Mouse (Mus musculus) stomach, embryonic 15.5 days (tissue): ENCODE measurements at regions not wholly inside any gene's neighbourhood (a gene's known extent, or its start where the extent isn't known, plus 50 kb on each side); places are given as distances from the start of the nearest gene placed in this dataset.

Experiments
- ATAC-seq: fragments of 200-750 bp; cut with Nextera tagmentation; 2 replicates; pipeline ENCODE4 v1.8.0; 2017; ENCODE audit warnings: low read depth, moderate number of reproducible peaks, moderate TSS enrichment; ENCODE audit not compliant: insufficient read depth, low FRiP score
- H3K27ac ChIP-seq: fragments of 300-500 bp; sonication (generic); 2 replicates; pipeline ENCODE4 v1.5.1; 2015; ENCODE audit warnings: mild to moderate bottlenecking, inconsistent platforms
- H3K27me3 ChIP-seq: fragments of 300-500 bp; sonication (generic); replicated peaks from 2 replicates; pipeline ENCODE4 v1.6.1; 2015; ENCODE audit warnings: inconsistent platforms
- H3K36me3 ChIP-seq: fragments of 300-500 bp; sonication (generic); 2 replicates; pipeline ENCODE4 v1.6.1; 2015; ENCODE audit warnings: inconsistent platforms
- H3K4me1 ChIP-seq: fragments of 300-500 bp; sonication (generic); 2 replicates; pipeline ENCODE4 v1.6.1; 2015; ENCODE audit warnings: inconsistent platforms
- H3K4me2 ChIP-seq: fragments of 300-500 bp; sonication (generic); 2 replicates; pipeline ENCODE4 v1.6.1; 2015; ENCODE audit warnings: mild to moderate bottlenecking, inconsistent platforms
- H3K4me3 ChIP-seq: fragments of 300-500 bp; sonication (generic); replicated peaks from 2 replicates; pipeline ENCODE4 v1.5.1; 2015; ENCODE audit warnings: inconsistent platforms
- H3K9ac ChIP-seq: fragments of 300-500 bp; sonication (generic); 2 replicates; pipeline ENCODE4 v1.6.1; 2015; ENCODE audit warnings: inconsistent platforms
- H3K9me3 ChIP-seq: fragments of 300-500 bp; sonication (generic); 2 replicates; pipeline ENCODE4 v1.6.1; 2016; ENCODE audit warnings: inconsistent platforms
- WGBS: fragments of 180-500 bp; shearing (Covaris S2); methylation state at CpG from one replicate; pipeline ENCODE4 v1.1.7; 2015; 5-methylcytosine and 5-hydroxymethylcytosine counted together

DNA sequence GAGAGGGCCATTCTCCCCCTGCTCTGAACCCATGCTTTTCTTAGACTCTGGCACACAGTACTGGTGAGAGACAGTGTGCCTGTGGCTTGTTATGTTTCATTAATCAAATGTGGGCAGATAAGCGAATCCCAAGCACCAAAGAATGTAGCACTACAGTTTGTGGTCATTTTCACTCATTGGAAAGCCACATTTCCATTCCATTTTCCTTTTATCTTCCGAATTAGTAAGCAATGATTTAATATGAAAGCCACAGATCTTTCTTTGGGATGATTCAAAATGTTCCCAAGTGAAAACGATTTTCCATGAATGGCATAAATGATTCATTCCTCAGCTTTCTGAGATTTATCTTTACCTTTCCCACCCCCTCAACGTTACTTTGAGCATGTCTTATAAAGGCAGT lies 260.9 kb upstream of the Gm49339 start:
- Histone ChIP-seq H3K4me1 (no peaks in the 10 kb centered on the region), H3K27ac (no peak overlapping the region), H3K4me3 (no peak overlapping the region), H3K9me3 (no peaks in the 10 kb centered on the region), H3K4me2 (no peak overlapping the region), H3K36me3 (no peaks in the 10 kb centered on the region), H3K27me3 (no peaks in the 10 kb centered on the region), H3K9ac (no peak overlapping the region)
- WGBS, result 70% methylated on average over 4 of the region's 4 CpGs
- no peak for ATAC-seq

DNA sequence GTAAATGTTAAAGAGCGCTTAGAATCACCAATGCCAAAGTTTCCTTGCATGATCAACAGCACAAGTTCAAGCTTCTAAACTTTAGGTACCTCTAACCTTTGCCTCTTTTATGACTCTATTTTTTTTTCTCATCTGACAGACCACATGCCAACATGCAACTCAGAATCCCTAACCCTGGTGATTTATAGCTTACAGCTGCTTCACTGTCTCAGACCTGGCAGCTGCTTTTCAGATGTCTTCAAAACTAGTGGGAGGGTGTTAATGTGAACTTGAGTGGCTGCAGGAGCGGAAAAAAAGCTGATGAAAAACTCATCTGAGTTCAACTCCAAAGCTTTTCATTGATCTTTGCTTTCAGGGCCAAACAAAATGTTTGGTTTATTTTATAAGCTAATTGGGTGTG lies 246.8 kb upstream of the Gm49339 start:
- H3K27ac ChIP-seq, result no peak overlapping the region
- H3K4me1 ChIP-seq, result no peaks in the 10 kb centered on the region
- 81% methylated on average over 2 of the region's 2 CpGs for WGBS
- no peak overlapping the region for H3K4me2 ChIP-seq
- no peaks in the 10 kb centered on the region for H3K36me3 ChIP-seq
- H3K9ac ChIP-seq, result no peak overlapping the region
- no peak overlapping the region for H3K4me3 ChIP-seq
- no peaks in the 10 kb centered on the region for H3K9me3 ChIP-seq
- ATAC-seq, result no peak
- no peaks in the 10 kb centered on the region for H3K27me3 ChIP-seq

DNA sequence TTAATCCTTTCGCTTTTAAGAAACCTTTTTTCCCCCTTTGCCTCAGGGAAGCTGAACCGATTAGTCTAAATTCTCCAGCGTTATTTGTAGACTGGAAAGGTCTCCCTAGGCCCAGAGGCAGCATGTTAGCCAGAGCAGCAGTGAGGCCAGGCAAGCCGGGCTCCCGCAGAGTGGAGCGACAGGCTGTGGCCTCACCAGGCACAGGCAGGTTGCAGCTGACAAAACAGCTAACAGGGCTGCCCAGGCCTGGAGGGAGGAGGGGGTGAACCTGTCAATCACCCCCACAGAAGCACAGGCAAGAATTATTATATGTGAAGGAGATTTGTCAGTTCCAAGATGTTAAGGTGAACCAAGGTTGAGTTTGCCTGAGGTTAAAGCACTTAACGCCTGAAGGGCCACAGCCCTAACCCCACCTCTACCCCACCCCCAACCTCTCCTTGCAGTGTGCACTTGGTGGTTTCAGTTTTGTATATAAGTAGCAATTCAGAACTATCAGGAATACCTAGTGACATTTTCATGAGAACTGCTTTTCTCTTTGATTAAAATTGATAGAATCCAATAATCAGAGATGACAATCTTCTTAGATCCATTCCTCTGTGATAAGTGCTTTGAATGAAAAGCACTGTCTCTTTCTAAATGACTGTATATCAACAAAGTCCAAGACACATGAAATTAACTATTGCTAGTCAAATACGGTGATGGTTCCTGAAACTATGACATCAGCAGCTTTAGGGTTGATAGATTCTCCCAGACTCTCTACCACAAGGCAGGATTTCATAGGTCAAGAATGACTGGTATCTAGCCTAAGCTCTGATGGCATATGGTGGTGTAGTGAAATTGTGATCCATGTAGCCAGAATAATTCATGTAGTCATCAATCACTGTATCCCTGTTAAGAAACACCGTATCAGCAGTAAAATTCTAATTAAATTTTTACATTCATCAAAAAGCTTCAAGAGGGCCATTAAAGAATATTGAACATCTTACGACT lies 244.5 kb upstream of the Gm49339 start:
- ATAC-seq, result no peak
- H3K36me3 ChIP-seq, result no peaks in the 10 kb centered on the region
- H3K27ac ChIP-seq, result no peak overlapping the region
- WGBS, result 40% methylated on average over 10 of the region's 10 CpGs
- no peaks in the 10 kb centered on the region for H3K27me3 ChIP-seq
- no peak overlapping the region for H3K4me3 ChIP-seq
- H3K4me1 ChIP-seq, result no peaks in the 10 kb centered on the region
- H3K4me2 ChIP-seq, result no peak overlapping the region
- no peak overlapping the region for H3K9ac ChIP-seq
- no peaks in the 10 kb centered on the region for H3K9me3 ChIP-seq

DNA sequence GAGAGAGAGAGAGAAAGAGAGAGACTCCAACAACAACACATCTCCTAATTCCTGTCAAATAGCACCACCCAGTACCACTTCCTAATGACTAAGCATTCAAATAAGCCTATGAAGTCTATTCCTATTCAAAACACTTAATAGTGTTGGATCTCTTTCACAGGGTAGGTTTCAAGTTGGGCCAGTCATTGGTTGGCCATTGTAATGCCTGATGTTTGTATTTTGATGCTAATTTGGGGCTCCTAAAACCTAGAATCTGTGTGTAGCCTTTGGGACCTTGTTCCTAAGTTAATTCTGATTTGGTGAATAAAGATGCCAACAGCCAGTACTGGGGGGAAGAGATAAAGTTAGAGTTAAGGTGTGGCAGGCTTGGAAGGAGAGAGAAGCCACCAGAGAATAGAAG lies 242.3 kb upstream of the Gm49339 start:
- ATAC-seq, result no peak
- Histone ChIP-seq H3K27me3 (no peaks in the 10 kb centered on the region), H3K9ac (no peak overlapping the region), H3K4me1 (no peaks in the 10 kb centered on the region), H3K4me3 (no peak overlapping the region), H3K9me3 (no peaks in the 10 kb centered on the region), H3K4me2 (no peak overlapping the region), H3K36me3 (no peaks in the 10 kb centered on the region), H3K27ac (no peak overlapping the region)

DNA sequence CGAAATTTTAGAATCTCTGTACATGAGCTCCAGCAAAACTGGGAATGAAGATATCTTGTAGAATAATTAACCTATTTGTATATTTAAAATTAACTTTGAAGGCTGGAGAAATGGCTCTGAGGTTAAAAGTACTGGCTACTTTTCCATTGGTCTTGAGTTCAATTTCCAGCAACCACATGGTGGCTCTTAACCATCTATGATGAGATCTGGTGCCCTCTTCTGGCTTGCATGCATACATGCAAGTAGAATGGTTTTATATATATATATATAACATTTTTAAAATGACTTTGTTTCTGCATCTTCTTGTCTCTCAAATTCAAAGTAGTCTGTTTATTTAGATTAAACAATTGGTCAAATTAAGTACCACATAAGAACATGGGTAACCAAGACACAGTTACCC lies 227.0 kb upstream of the Gm49339 start:
- H3K4me1 ChIP-seq, result no peaks in the 10 kb centered on the region
- H3K9ac ChIP-seq, result no peak overlapping the region
- no peaks in the 10 kb centered on the region for H3K9me3 ChIP-seq
- ATAC-seq, result no peak
- no peak overlapping the region for H3K4me3 ChIP-seq
- H3K27ac ChIP-seq, result no peak overlapping the region
- WGBS, result 93% methylated on average over 1 of the region's 1 CpGs
- H3K36me3 ChIP-seq, result no peaks in the 10 kb centered on the region
- H3K4me2 ChIP-seq, result no peak overlapping the region
- no peaks in the 10 kb centered on the region for H3K27me3 ChIP-seq

DNA sequence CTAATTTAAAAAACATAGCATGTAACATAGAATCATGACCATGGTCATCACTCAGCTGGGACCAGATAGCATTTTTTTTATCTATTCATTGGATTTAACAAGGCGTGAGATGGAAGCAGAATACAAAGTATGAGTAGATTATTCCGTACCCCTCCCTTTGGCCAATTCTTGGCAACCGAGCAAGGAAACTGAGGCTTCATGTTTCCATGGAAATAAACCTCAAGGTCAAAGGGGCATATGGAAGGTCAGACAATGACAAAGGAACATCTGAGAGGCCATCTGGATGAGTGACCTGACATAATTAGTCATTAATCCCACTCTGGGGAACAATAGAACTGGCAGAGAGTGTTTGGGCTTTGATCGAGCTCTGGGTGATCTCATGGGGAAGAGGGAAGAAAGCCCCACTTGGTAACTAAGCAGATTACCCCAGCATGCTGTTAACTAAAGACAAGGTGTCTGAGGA lies 222.8 kb upstream of the Gm49339 start:
- WGBS, result 48% methylated on average over 4 of the region's 4 CpGs
- H3K4me2 ChIP-seq, result no peak overlapping the region

DNA sequence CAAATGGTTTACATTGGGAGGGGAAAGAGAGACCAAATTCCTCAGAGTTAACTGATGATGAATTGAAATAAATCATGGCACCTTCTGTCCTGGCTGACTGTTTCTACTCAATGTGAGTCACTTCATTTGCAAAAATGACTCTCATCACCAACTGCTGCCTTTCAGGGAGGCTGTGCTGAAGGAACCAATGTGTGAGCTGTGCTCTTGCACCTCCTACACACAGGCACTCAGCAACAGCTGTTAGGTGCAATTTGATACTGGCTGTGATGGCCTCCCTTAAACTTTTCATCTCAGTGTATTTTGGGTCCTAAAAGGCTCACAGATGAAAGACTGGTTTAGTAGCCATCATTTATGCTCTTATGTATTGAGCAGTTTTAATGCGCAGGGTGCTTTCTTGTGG lies 209.0 kb upstream of the Gm49339 start:
- no peaks in the 10 kb centered on the region for H3K27me3 ChIP-seq
- no peak for ATAC-seq
- no peak overlapping the region for H3K9ac ChIP-seq
- H3K9me3 ChIP-seq, result no peaks in the 10 kb centered on the region
- 69% methylated on average over 1 of the region's 1 CpGs for WGBS
- H3K27ac ChIP-seq, result no peak overlapping the region
- H3K36me3 ChIP-seq, result no peaks in the 10 kb centered on the region
- no peak overlapping the region for H3K4me3 ChIP-seq
- H3K4me1 ChIP-seq, result no peaks in the 10 kb centered on the region
- H3K4me2 ChIP-seq, result no peak overlapping the region

More for the DNA sequence above, 222.8 kb upstream of the Gm49339 start:
- no peak for ATAC-seq
- H3K4me1 ChIP-seq, result no peaks in the 10 kb centered on the region
- H3K36me3 ChIP-seq, result no peaks in the 10 kb centered on the region
- H3K9ac ChIP-seq, result no peak overlapping the region
- no peaks in the 10 kb centered on the region for H3K27me3 ChIP-seq
- H3K27ac ChIP-seq, result no peak overlapping the region
- H3K9me3 ChIP-seq, result no peaks in the 10 kb centered on the region
- H3K4me3 ChIP-seq, result no peak overlapping the region

DNA sequence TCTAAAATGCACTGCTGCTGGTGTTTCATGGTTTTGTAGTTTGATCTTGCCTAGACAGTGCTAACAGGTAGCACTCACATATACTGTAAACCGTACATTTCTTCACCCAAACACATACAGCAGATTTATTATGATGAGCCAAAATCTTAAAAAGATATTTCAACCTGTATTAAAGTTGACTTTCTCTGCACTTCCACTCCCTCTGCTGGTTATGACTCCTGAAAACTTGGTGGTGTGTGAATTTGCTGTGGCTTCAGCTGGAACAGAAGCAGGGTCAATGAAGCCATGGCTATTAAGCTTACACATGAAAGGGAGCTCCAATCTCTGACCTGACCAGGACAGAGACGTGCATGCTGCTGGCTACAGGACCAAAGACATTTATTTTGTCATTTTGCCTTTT lies 202.2 kb upstream of the Gm49339 start:
- ATAC-seq, result no peak
- Histone ChIP-seq H3K9me3 (no peaks in the 10 kb centered on the region), H3K9ac (no peak overlapping the region), H3K27me3 (no peaks in the 10 kb centered on the region), H3K4me1 (no peaks in the 10 kb centered on the region), H3K27ac (no peak overlapping the region), H3K36me3 (no peaks in the 10 kb centered on the region), H3K4me3 (no peak overlapping the region), H3K4me2 (no peak overlapping the region)
- 39% methylated on average over 2 of the region's 2 CpGs for WGBS

DNA sequence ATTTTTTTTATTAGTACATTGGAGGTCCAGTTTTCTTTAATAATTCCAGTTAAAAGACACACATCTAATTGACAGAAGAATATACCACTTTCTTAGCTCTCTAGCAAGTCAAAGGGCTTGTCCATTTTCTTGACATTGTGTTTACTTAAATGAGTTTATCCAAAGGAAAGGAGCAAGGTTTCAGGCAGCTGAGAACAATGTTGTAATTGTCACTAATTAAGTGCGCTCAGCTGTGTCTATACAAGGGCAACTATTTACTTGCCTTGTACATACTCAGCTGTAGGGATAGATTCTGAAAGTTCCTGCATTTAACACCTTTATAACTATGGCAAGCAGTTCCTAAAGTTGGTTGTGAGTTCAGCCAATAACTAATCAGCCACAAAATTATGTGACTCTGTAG lies 198.0 kb upstream of the Gm49339 start:
- 40% methylated on average over 1 of the region's 1 CpGs for WGBS
- no peak overlapping the region for H3K27ac ChIP-seq
- ATAC-seq, result no peak
- H3K4me3 ChIP-seq, result no peak overlapping the region
- H3K4me1 ChIP-seq, result no peaks in the 10 kb centered on the region
- no peaks in the 10 kb centered on the region for H3K27me3 ChIP-seq
- no peaks in the 10 kb centered on the region for H3K9me3 ChIP-seq
- no peak overlapping the region for H3K9ac ChIP-seq
- H3K36me3 ChIP-seq, result no peaks in the 10 kb centered on the region
- no peak overlapping the region for H3K4me2 ChIP-seq

DNA sequence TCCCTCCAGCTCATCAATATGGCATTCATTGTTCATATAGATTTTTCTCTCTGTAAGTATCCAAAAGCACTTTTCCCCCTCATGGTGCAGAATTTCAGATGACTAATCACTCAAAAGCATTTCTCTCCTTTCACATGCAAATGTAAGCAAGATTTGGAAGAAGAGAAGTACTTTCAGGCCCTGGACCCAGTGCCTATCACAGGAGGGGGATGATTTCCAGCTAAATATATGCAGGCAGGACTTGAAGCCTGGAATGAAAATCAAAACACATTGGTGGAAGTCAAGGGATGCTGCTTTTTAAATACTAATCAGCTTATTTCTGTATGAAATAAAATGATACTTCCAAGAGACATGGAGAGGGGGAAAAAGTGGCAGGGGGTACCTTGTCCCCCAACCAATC lies 195.9 kb upstream of the Gm49339 start:
- no peaks in the 10 kb centered on the region for H3K9me3 ChIP-seq
- ATAC-seq, result no peak
- no peaks in the 10 kb centered on the region for H3K27me3 ChIP-seq
- H3K4me2 ChIP-seq, result no peak overlapping the region
- H3K4me3 ChIP-seq, result no peak overlapping the region
- no peaks in the 10 kb centered on the region for H3K4me1 ChIP-seq
- no peak overlapping the region for H3K9ac ChIP-seq
- H3K27ac ChIP-seq, result no peak overlapping the region
- no peaks in the 10 kb centered on the region for H3K36me3 ChIP-seq

DNA sequence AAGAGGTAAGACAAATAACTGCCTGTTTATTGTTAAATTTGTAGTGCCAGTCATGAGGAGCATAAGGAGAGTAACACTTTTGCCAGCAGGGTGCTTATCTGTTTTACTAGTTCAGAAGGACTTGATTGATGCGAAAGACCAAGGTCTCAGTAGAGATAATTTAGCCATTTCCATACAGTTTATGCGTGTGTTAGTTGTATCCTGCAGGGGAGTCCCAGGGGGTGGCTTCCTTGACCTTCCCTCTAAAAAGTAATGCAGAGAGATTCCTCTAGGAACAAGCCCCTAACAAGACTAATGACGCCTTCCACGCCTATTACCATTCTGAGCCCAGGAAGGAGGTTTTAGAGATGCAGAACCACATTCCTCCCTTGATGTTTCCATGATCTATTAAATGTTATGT lies 192.6 kb upstream of the Gm49339 start:
- WGBS, result 49% methylated on average over 4 of the region's 4 CpGs
- Histone ChIP-seq H3K4me2 (no peak overlapping the region), H3K4me1 (no peaks in the 10 kb centered on the region), H3K9me3 (no peaks in the 10 kb centered on the region), H3K27me3 (no peaks in the 10 kb centered on the region), H3K9ac (no peak overlapping the region), H3K27ac (no peak overlapping the region), H3K36me3 (no peaks in the 10 kb centered on the region), H3K4me3 (no peak overlapping the region)
- no peak for ATAC-seq

DNA sequence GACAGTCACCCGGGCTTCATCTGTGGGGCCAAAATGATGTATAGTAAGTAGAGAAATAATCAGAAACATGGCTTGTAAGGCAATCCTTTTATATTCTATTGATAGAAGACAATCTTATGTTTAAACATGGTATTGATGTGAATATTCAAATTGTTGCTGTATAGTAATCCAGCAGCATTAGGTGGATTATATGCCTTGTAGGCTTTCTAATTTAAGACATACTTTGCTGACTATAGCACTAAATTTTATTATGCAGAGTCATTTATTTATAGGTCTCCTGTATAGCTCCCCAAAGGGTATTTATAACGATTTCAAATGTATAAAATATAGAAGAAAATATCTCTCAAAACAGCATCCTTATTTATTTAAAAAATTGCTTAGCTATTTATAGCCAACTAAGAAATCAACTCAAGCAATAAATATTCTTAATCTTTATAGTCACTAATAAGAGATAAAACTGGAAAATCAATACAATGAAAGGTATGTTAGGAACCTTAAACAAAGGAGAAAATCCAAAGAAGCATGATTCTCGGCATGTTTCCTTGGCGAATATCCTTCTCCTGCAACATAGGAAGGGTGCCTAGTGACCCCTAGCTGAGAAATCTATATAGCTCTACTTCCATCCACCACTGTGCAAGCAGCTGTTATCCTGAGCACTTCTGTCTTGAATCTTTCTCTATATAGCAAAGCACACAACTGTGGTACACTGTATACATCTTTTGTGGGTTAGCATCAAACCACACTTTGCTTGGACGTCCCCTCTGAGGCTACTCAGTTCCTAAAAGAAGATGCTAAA lies 188.8 kb upstream of the Gm49339 start:
- H3K9ac ChIP-seq, result no peak overlapping the region
- H3K4me1 ChIP-seq, result no peaks in the 10 kb centered on the region
- H3K36me3 ChIP-seq, result no peaks in the 10 kb centered on the region
- 46% methylated on average over 5 of the region's 5 CpGs for WGBS
- no peak overlapping the region for H3K4me2 ChIP-seq
- H3K9me3 ChIP-seq, result no peaks in the 10 kb centered on the region
- no peaks in the 10 kb centered on the region for H3K27me3 ChIP-seq
- no peak overlapping the region for H3K4me3 ChIP-seq
- ATAC-seq, result no peak; the same call in 1 of the 2 replicates
- H3K27ac ChIP-seq, result no peak overlapping the region
